Mouse (Mus musculus): ENCODE data around the gene Sema4f. TPM values are rescaled to one million over a fixed set of nuclear protein-coding genes. Genes with fewer than 3 reads are reported as not detected.

Sema4f gene
- polyA plus RNA-seq, 1 experiment = not detected

DNA sequence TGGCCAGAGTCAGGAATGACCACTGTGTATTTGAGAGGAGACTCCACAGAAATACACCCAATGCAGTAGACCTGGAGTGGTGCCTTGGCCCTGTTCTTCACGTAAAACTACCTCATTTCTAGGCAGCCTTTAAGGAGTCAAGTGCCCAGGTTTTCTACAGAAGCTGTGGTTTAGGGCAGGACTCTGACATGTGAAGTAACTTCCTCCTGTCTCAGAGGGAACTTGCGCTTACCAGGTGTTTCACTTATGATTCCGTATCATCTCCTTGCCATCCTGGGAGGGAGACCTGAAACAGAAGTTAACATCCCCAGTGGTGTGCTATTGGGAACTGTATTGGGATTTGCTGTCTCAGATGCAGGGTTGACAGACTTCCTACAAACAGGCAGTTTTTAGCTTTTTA lies 1.2 kb upstream of the Sema4f start:
- TF ChIP-seq POLR2A (IDR thresholded peaks at IDR 0.05; ENCODE audit: insufficient read depth, low read depth, low read length) (no peak), CTCF (IDR thresholded peaks at IDR 0.05; ENCODE audit: insufficient read depth, low read depth, low read length) (no peak)
- Histone ChIP-seq H3K4me1 (ENCODE audit: control insufficient read depth, insufficient read depth, low read length) (peaks cover 6% of the 10 kb centered on the region; the same call in 1 of the 2 replicates), H3K4me3 (ENCODE audit: insufficient read depth, low read depth, low read length) (no peak overlapping the region), H3K27ac (ENCODE audit: insufficient read depth, low read depth, low read length) (no peak overlapping the region)
- 70% methylated on average over 3 of the region's 3 CpGs for WGBS

DNA sequence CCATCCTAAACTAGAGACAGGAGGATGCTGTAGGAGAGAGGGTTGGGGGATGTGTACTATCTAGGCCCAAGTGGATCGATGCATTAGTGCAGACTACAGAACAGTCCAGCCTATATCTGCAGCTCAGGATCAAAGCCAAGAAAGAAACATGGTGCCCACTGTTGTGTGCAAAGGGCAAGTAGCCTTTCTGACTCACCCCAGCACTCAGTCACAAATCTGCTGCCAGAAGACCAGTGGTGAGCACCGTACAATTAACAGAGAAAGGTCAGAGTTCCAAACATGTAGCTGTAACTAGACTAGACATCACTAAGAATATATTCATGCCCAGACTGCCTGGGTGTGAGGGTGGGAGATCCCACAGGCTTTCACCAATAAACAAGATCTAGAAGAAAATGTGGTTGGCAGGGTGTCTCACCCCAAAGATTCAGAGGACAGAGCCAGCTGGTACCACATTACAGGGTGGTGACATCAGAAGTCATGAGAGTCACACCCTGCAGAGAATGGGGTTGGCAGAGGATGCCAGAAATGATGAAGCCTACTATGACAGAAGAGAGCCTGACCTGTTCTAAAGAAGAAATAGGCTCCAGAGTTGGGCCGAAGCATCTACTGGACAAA lies 4.8 kb downstream of the Sema4f start:
- no peak for TF ChIP-seq CTCF (IDR thresholded peaks at IDR 0.05; ENCODE audit: insufficient read depth, low read depth, low read length)
- Histone ChIP-seq H3K4me3 (ENCODE audit: insufficient read depth, low read depth, low read length) (no peak overlapping the region), H3K27ac (ENCODE audit: insufficient read depth, low read depth, low read length) (no peak overlapping the region), H3K4me1 (ENCODE audit: control insufficient read depth, insufficient read depth, low read length) (peaks cover 6% of the 10 kb centered on the region; the same call in 1 of the 2 replicates)
- WGBS = 87% methylated on average over 3 of the region's 3 CpGs

DNA sequence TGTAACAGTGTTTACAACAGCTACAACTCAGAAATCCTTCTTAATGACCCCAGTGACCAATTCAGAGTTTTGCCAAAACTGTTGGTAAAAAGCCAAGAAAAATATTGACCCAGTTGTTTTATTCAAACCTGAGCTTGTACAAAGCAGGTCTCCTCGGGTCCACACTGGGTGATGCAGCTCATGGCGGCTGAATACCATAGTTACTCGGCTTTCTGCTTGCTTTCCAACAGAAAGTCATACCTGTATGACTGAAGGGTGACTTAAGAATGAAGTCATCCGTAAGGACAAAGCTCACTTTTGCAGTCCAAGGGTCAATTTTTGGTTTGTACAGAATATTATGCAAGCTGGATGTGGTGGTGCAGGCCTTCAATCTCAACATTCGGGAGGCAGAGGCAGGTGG lies 12.0 kb downstream of the Sema4f start:
- no peak overlapping the region for H3K4me3 ChIP-seq (ENCODE audit: insufficient read depth, low read depth, low read length)
- H3K4me1 ChIP-seq (ENCODE audit: control insufficient read depth, insufficient read depth, low read length) = no peaks in the 10 kb centered on the region
- H3K27ac ChIP-seq (ENCODE audit: insufficient read depth, low read depth, low read length) = no peak overlapping the region
- no peak for TF ChIP-seq POLR2A (IDR thresholded peaks at IDR 0.05; ENCODE audit: insufficient read depth, low read depth, low read length)
- no peak for TF ChIP-seq CTCF (IDR thresholded peaks at IDR 0.05; ENCODE audit: insufficient read depth, low read depth, low read length)
- WGBS = 80% methylated on average over 5 of the region's 5 CpGs

DNA sequence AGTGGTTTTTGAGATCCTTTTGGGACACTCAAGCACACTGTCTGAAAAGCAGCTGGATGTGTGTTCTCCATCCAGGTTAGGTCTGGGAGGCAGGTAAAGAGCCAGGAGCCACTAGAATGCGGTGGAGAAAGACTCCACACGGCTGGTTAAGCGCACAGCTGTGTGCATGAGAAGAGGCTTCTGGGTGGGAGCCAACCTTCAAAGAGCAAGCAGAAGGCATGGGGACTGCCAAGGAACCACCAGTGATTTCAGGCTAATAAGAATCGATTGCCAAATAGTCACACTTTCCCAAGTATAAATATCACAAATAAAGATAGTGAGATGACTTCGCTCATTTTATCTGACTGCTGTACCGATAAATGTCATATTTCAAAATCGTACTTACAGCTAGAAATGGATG lies 13.0 kb downstream of the Sema4f start:
- WGBS = 63% methylated on average over 7 of the region's 7 CpGs
- TF ChIP-seq CTCF (IDR thresholded peaks at IDR 0.05; ENCODE audit: insufficient read depth, low read depth, low read length) (no peak), POLR2A (IDR thresholded peaks at IDR 0.05; ENCODE audit: insufficient read depth, low read depth, low read length) (no peak)
- no peak overlapping the region for H3K4me3 ChIP-seq (ENCODE audit: insufficient read depth, low read depth, low read length)
- no peaks in the 10 kb centered on the region for H3K4me1 ChIP-seq (ENCODE audit: control insufficient read depth, insufficient read depth, low read length)
- H3K27ac ChIP-seq (ENCODE audit: insufficient read depth, low read depth, low read length) = no peak overlapping the region

DNA sequence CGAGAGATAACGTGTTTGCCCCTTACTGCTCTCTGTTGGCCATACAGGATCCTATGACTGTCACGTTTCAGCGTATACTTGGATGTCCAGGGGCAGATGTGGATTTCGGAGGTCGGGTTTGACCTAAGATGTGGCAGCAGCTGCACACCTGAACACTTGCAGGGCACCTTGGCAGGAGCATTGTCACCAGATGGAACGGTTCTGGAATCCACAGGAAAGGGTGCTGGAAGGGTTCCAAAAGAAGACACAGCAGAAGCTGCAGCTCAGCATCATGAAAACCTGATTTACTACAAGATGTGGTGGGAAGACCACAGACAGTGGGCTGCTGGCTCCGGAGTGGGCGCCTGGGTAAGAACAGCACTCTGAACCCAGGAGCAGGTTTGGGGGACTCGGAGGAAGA lies 13.5 kb downstream of the Sema4f start:
- 86% methylated on average over 10 of the region's 10 CpGs for WGBS

DNA sequence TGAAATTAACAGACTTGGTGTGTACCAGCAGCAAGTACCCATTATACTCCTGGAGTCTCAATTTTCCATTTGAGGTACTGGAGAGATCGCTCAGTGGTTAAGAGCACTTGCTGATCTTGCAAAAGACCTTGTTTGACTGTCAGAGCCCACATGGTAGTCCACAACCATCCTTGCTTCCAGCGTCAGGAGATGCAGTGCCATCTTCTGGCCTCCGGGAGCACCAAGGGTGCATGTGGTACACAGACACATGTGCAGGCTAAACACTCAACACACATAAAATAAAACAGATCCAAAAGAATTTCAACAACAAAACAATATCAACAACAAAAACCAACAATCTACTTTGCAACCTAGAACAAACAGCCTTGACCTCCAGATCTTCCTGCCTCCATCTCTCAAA lies 14.6 kb downstream of the Sema4f start:
- Histone ChIP-seq H3K4me1 (ENCODE audit: control insufficient read depth, insufficient read depth, low read length) (no peaks in the 10 kb centered on the region), H3K27ac (ENCODE audit: insufficient read depth, low read depth, low read length) (no peak overlapping the region), H3K4me3 (ENCODE audit: insufficient read depth, low read depth, low read length) (no peak overlapping the region)
- TF ChIP-seq CTCF (IDR thresholded peaks at IDR 0.05; ENCODE audit: insufficient read depth, low read depth, low read length) = no peak
- TF ChIP-seq POLR2A (IDR thresholded peaks at IDR 0.05; ENCODE audit: insufficient read depth, low read depth, low read length) = no peak
- 71% methylated on average over 3 of the region's 3 CpGs for WGBS

More for the DNA sequence above, 13.5 kb downstream of the Sema4f start:
- TF ChIP-seq POLR2A (IDR thresholded peaks at IDR 0.05; ENCODE audit: insufficient read depth, low read depth, low read length) (no peak), CTCF (IDR thresholded peaks at IDR 0.05; ENCODE audit: insufficient read depth, low read depth, low read length) (no peak)
- Histone ChIP-seq H3K27ac (ENCODE audit: insufficient read depth, low read depth, low read length) (no peak overlapping the region), H3K4me1 (ENCODE audit: control insufficient read depth, insufficient read depth, low read length) (no peaks in the 10 kb centered on the region), H3K4me3 (ENCODE audit: insufficient read depth, low read depth, low read length) (no peak overlapping the region)

DNA sequence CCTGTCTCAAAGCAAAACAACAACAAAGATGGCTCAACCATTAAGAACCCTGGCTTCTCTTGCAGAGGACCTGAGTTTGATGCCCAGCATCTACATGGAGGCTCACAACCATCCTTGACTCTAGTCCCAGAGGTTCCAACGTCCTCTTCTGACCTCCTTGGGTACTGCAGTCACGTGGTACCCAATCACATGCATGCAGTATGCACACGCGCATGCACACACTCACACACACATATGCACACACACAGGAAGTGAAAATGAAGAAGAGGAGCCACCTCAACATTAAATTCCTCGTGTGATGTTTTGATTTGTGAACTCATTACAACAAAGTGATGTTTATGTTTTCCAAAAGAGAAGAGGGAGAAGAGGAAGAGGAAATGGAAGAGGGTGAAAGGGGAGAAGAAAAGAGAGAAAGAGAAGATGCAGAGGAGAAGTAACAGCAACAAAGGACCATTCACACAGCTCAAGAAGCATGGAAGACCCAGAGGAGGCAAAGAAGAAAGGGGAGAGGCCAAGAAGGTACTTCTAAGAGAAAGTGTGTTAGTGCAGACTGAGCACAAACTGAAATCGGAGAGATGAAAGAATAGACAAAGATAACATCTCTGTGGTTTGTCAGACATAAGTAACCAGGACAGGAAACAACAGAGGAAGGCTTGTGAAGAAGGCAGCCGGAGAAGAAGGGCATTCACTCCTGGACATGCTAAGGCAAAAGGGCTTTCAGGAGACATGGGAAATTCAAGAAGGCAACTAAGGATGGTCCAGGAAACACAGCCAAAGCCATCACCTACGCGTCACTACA lies 17.9 kb downstream of the Sema4f start:
- H3K4me1 ChIP-seq (ENCODE audit: control insufficient read depth, insufficient read depth, low read length) = no peaks in the 10 kb centered on the region
- no peak overlapping the region for H3K27ac ChIP-seq (ENCODE audit: insufficient read depth, low read depth, low read length)
- 77% methylated on average over 9 of the region's 9 CpGs for WGBS
- no peak overlapping the region for H3K4me3 ChIP-seq (ENCODE audit: insufficient read depth, low read depth, low read length)
- TF ChIP-seq CTCF (IDR thresholded peaks at IDR 0.05; ENCODE audit: insufficient read depth, low read depth, low read length) (no peak), POLR2A (IDR thresholded peaks at IDR 0.05; ENCODE audit: insufficient read depth, low read depth, low read length) (no peak)

DNA sequence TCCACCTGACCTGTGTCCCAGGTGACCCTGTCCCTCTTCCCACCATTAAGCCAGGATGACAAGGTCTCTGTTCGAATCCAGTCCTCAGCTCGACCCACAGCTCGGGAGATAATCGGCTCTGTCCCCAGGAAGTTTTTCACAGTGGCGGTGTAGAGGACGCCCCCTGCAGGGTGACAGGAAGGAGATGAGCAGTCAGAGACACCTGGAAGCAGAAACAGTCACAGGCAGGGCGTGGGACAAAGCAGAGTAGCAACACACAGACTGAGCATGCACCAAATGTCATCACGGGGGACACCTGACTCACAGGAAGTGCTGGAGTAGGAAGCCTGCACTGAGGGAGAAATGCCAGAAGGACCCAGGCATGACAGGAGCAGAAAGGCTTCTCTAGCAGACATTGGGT lies 20.0 kb downstream of the Sema4f start:
- WGBS = 69% methylated on average over 8 of the region's 8 CpGs
- no peak overlapping the region for H3K27ac ChIP-seq (ENCODE audit: insufficient read depth, low read depth, low read length)
- H3K4me3 ChIP-seq (ENCODE audit: insufficient read depth, low read depth, low read length) = no peak overlapping the region
- H3K4me1 ChIP-seq (ENCODE audit: control insufficient read depth, insufficient read depth, low read length) = no peaks in the 10 kb centered on the region
- TF ChIP-seq POLR2A (IDR thresholded peaks at IDR 0.05; ENCODE audit: insufficient read depth, low read depth, low read length) (no peak), CTCF (IDR thresholded peaks at IDR 0.05; ENCODE audit: insufficient read depth, low read depth, low read length) (no peak)

DNA sequence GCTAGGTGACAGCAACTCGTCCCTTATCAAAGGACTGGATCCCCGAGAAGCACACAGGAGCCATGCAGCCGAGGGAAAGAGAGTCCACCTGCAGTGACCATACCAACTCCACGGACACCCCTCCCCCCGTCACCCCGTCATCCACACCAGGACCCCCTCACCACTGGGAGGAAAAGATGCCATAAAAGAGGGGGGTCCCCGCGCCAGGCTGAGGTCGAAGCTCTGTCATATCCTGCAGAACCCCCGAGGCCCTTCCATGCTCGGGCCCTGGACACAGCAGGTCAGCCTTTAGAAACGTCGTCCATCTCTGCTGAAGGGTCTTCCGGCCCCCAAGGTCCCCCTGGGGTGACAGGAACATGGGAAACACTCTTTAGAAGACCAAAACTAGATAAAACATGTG lies 21.2 kb downstream of the Sema4f start:
- Histone ChIP-seq H3K4me1 (ENCODE audit: control insufficient read depth, insufficient read depth, low read length) (no peaks in the 10 kb centered on the region; the same call in 1 of the 2 replicates), H3K4me3 (ENCODE audit: insufficient read depth, low read depth, low read length) (no peak overlapping the region), H3K27ac (ENCODE audit: insufficient read depth, low read depth, low read length) (no peak overlapping the region)
- WGBS = 87% methylated on average over 14 of the region's 14 CpGs
- no peak for TF ChIP-seq CTCF (IDR thresholded peaks at IDR 0.05; ENCODE audit: insufficient read depth, low read depth, low read length)
- no peak for TF ChIP-seq POLR2A (IDR thresholded peaks at IDR 0.05; ENCODE audit: insufficient read depth, low read depth, low read length)
